Mouse (Mus musculus) forebrain, embryonic 15.5 days (tissue): ENCODE measurements around the gene Astn2. TPM values are rescaled to one million over a fixed set of nuclear protein-coding genes. Genes with fewer than 3 reads are reported as not detected.

ENCODE experiments used
- ATAC-seq: fragments of 200-750 bp; cut with Nextera tagmentation; replicated peaks from 2 replicates; pipeline ENCODE4 v1.8.0; 2017; ENCODE audit warnings: mild to moderate bottlenecking, moderate TSS enrichment, moderate library complexity
- H3K27ac ChIP-seq: fragments of 300-500 bp; sonication (generic); replicated peaks from 2 replicates; pipeline ENCODE4 v1.5.1; 2015; ENCODE audit warnings: mild to moderate bottlenecking, inconsistent platforms
- H3K27me3 ChIP-seq: fragments of 300-500 bp; sonication (generic); 2 replicates; pipeline ENCODE4 v1.6.1; 2015; ENCODE audit warnings: inconsistent platforms
- H3K36me3 ChIP-seq: fragments of 300-500 bp; sonication (generic); 2 replicates; pipeline ENCODE4 v1.6.1; 2015; ENCODE audit warnings: mild to moderate bottlenecking, inconsistent platforms
- H3K4me1 ChIP-seq: fragments of 300-500 bp; sonication (generic); 2 replicates; pipeline ENCODE4 v1.6.1; 2015; ENCODE audit warnings: inconsistent platforms
- H3K4me2 ChIP-seq: fragments of 300-500 bp; sonication (generic); replicated peaks from 2 replicates; pipeline ENCODE4 v1.6.1; 2015; ENCODE audit warnings: mild to moderate bottlenecking, inconsistent platforms
- H3K4me3 ChIP-seq: fragments of 300-500 bp; sonication (generic); 2 replicates; pipeline ENCODE4 v1.5.1; 2015; ENCODE audit warnings: mild to moderate bottlenecking, inconsistent platforms
- H3K9ac ChIP-seq: fragments of 300-500 bp; sonication (generic); replicated peaks from 2 replicates; pipeline ENCODE4 v1.6.1; 2015; ENCODE audit warnings: mild to moderate bottlenecking, inconsistent platforms
- H3K9me3 ChIP-seq: fragments of 300-500 bp; sonication (generic); 2 replicates; pipeline ENCODE4 v1.6.1; 2016; ENCODE audit warnings: inconsistent platforms
- whole genome bisulfite sequencing: fragments of 180-500 bp; shearing (Covaris S2); methylation state at CpG from one replicate; pipeline ENCODE4 v1.1.7; 2015; ENCODE audit warnings: mixed read lengths; 5-methylcytosine and 5-hydroxymethylcytosine counted together
- polyA plus RNA-seq: library from polyadenylated mRNA; unstranded; fragments of >200 nt; fragmentation: Nextera tagmentation; extraction: Ambion mirVana; gene quantifications from 2 replicates; pipeline ENCODE4 v1.2.1, GENCODE M21; 2015

The Astn2 gene
- polyA plus RNA-seq, 1 experiment from 2014 or later: 1.4 TPM

GRCm38 (mm10) chr4:66232350-66232749 lies 172.1 kb downstream of the Astn2 start:
- 53% methylated on average over 2 of the region's 2 CpGs for WGBS
- Histone ChIP-seq H3K36me3 (no peaks in the 10 kb centered on the region), H3K9me3 (no peaks in the 10 kb centered on the region), H3K9ac (no peak overlapping the region), H3K4me1 (no peaks in the 10 kb centered on the region), H3K4me3 (no peak overlapping the region), H3K27me3 (no peaks in the 10 kb centered on the region), H3K27ac (no peak overlapping the region), H3K4me2 (no peak overlapping the region)
- ATAC-seq: peak; percentile 43; the same call in 1 of the 2 replicates

- ATAC-seq: no peak
- WGBS: 91% methylated on average over 4 of the region's 4 CpGs
- Histone ChIP-seq H3K27ac (no peak overlapping the region), H3K9ac (no peak overlapping the region), H3K27me3 (no peaks in the 10 kb centered on the region), H3K9me3 (no peaks in the 10 kb centered on the region), H3K4me1 (no peaks in the 10 kb centered on the region), H3K4me2 (no peak overlapping the region), H3K36me3 (no peaks in the 10 kb centered on the region), H3K4me3 (no peak overlapping the region)
Observed at GRCm38 (mm10) chr4:66230735-66231134, 173.7 kb downstream of the Astn2 start.

- Histone ChIP-seq H3K9me3 (no peaks in the 10 kb centered on the region), H3K4me1 (no peaks in the 10 kb centered on the region), H3K4me3 (no peak overlapping the region), H3K9ac (no peak overlapping the region), H3K4me2 (no peak overlapping the region), H3K27me3 (no peaks in the 10 kb centered on the region), H3K27ac (no peak overlapping the region), H3K36me3 (no peaks in the 10 kb centered on the region)
- WGBS: 93% methylated on average over 9 of the region's 9 CpGs
- ATAC-seq: no peak
Observed at GRCm38 (mm10) chr4:66222602-66223317, 181.7 kb downstream of the Astn2 start.

GRCm38 (mm10) chr4:66215170-66215618 lies 189.2 kb downstream of the Astn2 start:
- peak; percentile 84 for ATAC-seq
- H3K4me2 ChIP-seq: no peak overlapping the region
- peaks cover 10% of the 10 kb centered on the region for H3K4me1 ChIP-seq
- H3K36me3 ChIP-seq: no peaks in the 10 kb centered on the region
- H3K27me3 ChIP-seq: no peaks in the 10 kb centered on the region
- H3K27ac ChIP-seq: no peak overlapping the region
- H3K9me3 ChIP-seq: no peaks in the 10 kb centered on the region
- H3K4me3 ChIP-seq: no peak overlapping the region
- no peak overlapping the region for H3K9ac ChIP-seq
- WGBS: 9% methylated on average over 9 of the region's 9 CpGs

GRCm38 (mm10) chr4:66189636-66190035 lies 214.8 kb downstream of the Astn2 start:
- H3K9ac ChIP-seq: no peak overlapping the region
- H3K9me3 ChIP-seq: no peaks in the 10 kb centered on the region
- H3K27ac ChIP-seq: no peak overlapping the region
- no peak for ATAC-seq
- no peaks in the 10 kb centered on the region for H3K27me3 ChIP-seq
- no peaks in the 10 kb centered on the region for H3K4me1 ChIP-seq
- 92% methylated on average over 8 of the region's 8 CpGs for WGBS
- no peak overlapping the region for H3K4me2 ChIP-seq
- H3K4me3 ChIP-seq: no peak overlapping the region
- H3K36me3 ChIP-seq: no peaks in the 10 kb centered on the region

GRCm38 (mm10) chr4:66175887-66176533 lies 228.4 kb downstream of the Astn2 start:
- Histone ChIP-seq H3K27ac (no peak overlapping the region), H3K4me1 (0 out of 2 replicates have a peak, but pooled peaks cover 2% of the 10 kb centered on the region), H3K27me3 (no peaks in the 10 kb centered on the region), H3K4me2 (no peak overlapping the region), H3K9ac (no peak overlapping the region), H3K4me3 (no peak overlapping the region), H3K9me3 (no peaks in the 10 kb centered on the region), H3K36me3 (no peaks in the 10 kb centered on the region)
- WGBS: 68% methylated on average over 14 of the region's 14 CpGs
- 0 out of 2 replicates have a peak, but pooled peaks have one; percentile 46 for ATAC-seq

- Histone ChIP-seq H3K36me3 (no peaks in the 10 kb centered on the region), H3K9ac (no peak overlapping the region), H3K27ac (no peak overlapping the region), H3K9me3 (no peaks in the 10 kb centered on the region), H3K4me3 (no peak overlapping the region), H3K27me3 (no peaks in the 10 kb centered on the region), H3K4me1 (0 out of 2 replicates have a peak, but pooled peaks cover 2% of the 10 kb centered on the region), H3K4me2 (no peak overlapping the region)
- ATAC-seq: no peak
- WGBS: 57% methylated on average over 5 of the region's 5 CpGs
Observed at GRCm38 (mm10) chr4:66171583-66171982, 232.8 kb downstream of the Astn2 start.

- no peaks in the 10 kb centered on the region for H3K27me3 ChIP-seq
- no peak overlapping the region for H3K4me2 ChIP-seq
- H3K4me1 ChIP-seq: no peaks in the 10 kb centered on the region
- 97% methylated on average over 3 of the region's 3 CpGs for WGBS
- ATAC-seq: no peak
- H3K9me3 ChIP-seq: no peaks in the 10 kb centered on the region
- no peaks in the 10 kb centered on the region for H3K36me3 ChIP-seq
- no peak overlapping the region for H3K4me3 ChIP-seq
- no peak overlapping the region for H3K27ac ChIP-seq
- no peak overlapping the region for H3K9ac ChIP-seq
Observed at GRCm38 (mm10) chr4:66170787-66171186, 233.6 kb downstream of the Astn2 start.

- Histone ChIP-seq H3K36me3 (no peaks in the 10 kb centered on the region), H3K4me1 (no peaks in the 10 kb centered on the region), H3K9ac (no peak overlapping the region), H3K9me3 (no peaks in the 10 kb centered on the region), H3K4me3 (no peak overlapping the region), H3K27me3 (no peaks in the 10 kb centered on the region), H3K27ac (no peak overlapping the region), H3K4me2 (no peak overlapping the region)
- 44% methylated on average over 2 of the region's 2 CpGs for WGBS
- ATAC-seq: no peak
Observed at GRCm38 (mm10) chr4:66169485-66169884, 234.9 kb downstream of the Astn2 start.

- H3K4me1 ChIP-seq: no peaks in the 10 kb centered on the region
- no peak overlapping the region for H3K9ac ChIP-seq
- no peaks in the 10 kb centered on the region for H3K36me3 ChIP-seq
- H3K9me3 ChIP-seq: no peaks in the 10 kb centered on the region
- no peak for ATAC-seq
- H3K4me3 ChIP-seq: no peak overlapping the region
- H3K4me2 ChIP-seq: no peak overlapping the region
- no peaks in the 10 kb centered on the region for H3K27me3 ChIP-seq
- H3K27ac ChIP-seq: no peak overlapping the region
- WGBS: 91% methylated on average over 3 of the region's 3 CpGs
Observed at GRCm38 (mm10) chr4:66158714-66159113, 245.7 kb downstream of the Astn2 start.

GRCm38 (mm10) chr4:66157439-66158113 lies 246.8 kb downstream of the Astn2 start:
- Histone ChIP-seq H3K27me3 (no peaks in the 10 kb centered on the region), H3K27ac (no peak overlapping the region), H3K9ac (no peak overlapping the region), H3K9me3 (no peaks in the 10 kb centered on the region), H3K4me2 (no peak overlapping the region), H3K4me1 (no peaks in the 10 kb centered on the region), H3K4me3 (no peak overlapping the region), H3K36me3 (no peaks in the 10 kb centered on the region)
- no peak for ATAC-seq
- WGBS: 63% methylated on average over 3 of the region's 3 CpGs

- H3K27me3 ChIP-seq: no peaks in the 10 kb centered on the region
- no peak overlapping the region for H3K9ac ChIP-seq
- no peak for ATAC-seq
- no peaks in the 10 kb centered on the region for H3K9me3 ChIP-seq
- H3K36me3 ChIP-seq: no peaks in the 10 kb centered on the region
- no peak overlapping the region for H3K27ac ChIP-seq
- no peak overlapping the region for H3K4me3 ChIP-seq
- no peaks in the 10 kb centered on the region for H3K4me1 ChIP-seq
- no peak overlapping the region for H3K4me2 ChIP-seq
- WGBS: 88% methylated on average over 5 of the region's 5 CpGs
Observed at GRCm38 (mm10) chr4:66146546-66146945, 257.9 kb downstream of the Astn2 start.
